Mouse (Mus musculus) spleen, postnatal 10 days (tissue): ENCODE measurements at regions not wholly inside any gene's neighbourhood (a gene's known extent, or its start where the extent isn't known, plus 50 kb on each side); places are given as distances from the start of the nearest gene placed in this dataset.

ENCODE experiments used
- DNase-seq, 2 experiments: peaks; one replicate each; pipeline ENCODE4 v3.0.0; 2021 to 2022; ENCODE audit warnings: low spot score in 2 of 2

DNA sequence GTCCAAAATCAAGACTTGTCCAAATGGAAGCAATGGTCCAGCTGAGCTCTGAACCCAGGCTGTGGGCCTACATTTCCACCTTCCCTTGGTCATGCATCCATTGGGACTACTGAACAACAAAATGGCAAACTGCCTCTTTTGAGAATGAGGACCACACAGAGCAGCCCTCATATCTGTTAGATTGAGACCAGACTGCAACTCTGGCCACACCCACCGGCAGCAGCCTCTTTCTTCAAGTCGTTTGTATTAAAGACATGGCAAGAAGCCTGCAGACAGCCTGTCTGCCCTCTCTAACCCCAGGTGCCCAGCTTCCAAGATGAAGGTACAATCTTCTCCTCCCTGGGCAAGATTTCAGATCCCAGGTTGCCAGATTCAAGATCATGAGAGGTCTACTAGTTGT, 51.8 kb upstream of the St6galnac3 start:
- no peak for DNase-seq

DNA sequence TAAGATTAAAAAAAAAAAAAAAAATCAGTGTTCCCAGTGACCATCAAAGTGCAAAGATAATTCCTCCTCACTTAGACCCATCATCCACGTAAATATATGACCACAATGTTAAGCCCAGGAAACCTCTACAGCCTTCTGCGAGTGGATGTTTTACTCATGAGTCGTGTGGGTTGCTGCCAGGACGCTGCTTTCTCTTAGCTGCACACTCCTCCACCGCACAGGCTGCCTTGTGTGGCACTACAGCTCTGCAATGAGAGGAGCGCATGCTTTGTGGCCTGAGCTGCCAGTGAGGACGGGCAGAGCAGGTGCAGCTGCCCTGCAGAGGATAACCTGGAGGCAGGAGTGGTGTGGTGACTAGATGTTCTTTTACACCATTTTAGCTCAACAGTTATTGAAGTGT, 53.4 kb upstream of the St6galnac3 start:
- no peak for DNase-seq

DNA sequence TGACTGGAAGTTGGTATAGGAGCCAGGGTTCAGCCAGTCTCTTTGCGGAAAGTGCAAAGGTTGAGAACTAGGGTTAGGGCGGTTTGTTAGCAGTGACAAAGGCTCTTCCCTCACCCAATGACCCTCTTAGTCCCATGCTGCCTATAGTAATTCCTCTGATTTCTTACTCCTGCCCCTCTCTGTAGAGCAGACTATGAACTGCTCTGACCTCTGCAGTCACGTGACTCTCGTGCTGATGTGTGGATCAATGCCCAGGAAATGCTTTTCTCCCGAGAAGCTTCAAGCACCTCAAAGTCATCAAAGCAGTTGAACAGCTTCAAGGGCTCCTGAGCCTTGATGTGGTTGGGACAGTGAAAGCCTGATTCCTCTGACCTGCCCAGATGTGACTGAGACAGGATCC, 57.5 kb upstream of the St6galnac3 start:
- DNase-seq = no peak

DNA sequence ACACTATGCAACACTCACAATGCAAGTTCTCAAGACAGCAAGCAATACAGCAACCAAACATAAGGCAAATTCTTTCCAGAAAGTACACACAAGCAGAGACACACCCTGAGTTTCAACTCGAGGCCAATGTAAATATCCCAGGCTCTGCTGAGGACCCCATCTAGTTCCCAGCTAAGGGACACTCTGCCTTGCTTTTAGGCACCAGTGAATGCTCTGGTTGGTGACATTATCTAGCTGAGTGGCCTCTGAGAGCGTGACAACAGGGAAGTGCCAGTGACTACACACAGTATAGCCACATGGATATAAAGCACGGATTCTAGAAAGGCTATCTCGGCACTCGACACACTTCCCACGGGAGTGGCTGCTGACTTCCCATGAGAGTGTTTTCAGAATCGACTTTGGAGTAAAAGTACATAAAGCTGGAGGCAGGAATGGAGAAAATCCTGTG, 58.3 kb upstream of the St6galnac3 start:
- DNase-seq = no peak

DNA sequence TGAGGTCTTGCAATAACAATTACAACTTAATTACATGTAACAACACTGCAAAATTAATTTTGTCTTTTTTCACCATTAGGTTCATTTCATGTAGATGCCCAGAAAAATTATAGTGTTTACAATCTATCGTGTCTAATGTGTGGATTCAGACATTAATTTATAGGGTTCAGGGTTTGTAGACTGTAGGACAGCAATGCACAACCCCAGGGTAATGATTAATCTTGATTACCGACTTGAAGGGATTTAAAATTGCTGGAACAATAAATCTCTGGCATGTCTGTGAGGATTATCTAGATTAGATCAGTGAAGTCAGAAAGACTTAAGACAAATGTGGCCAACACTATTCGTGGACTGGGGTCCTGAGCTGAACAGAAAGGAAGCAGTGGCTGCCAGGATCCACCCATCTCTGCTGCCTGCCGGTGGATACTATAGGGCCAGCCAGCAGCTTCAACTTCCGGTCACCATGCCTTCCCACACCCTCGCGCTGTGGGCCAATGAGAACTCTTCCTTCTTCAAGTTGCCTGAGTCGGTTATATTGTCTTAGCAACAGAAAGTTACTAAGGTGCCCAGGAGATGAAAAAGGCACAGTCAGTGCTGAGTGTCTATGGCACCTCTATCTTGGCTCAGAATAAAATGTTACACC, 59.1 kb upstream of the St6galnac3 start:
- no peak for DNase-seq

DNA sequence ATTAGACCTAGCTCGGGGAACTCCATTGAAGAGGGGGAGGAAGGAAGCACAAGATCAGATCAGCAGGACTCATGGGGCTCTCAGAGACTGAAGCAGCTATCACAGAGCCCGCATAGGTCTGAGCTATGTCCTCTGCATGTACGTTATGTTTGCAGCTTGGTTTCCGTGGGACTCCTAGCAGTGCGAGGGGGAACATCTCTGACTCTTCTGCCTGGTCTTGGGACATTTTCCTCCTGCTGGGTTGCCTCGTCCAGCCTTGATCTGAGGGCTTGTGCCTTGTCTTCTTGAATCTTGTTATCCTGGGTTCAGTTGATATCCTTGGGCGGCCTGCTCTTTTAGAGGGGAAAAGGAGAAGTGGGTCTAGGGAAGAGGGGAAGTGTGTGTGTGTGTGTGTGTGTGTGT, 53.6 kb upstream of the Asb17 start:
- no peak for DNase-seq

DNA sequence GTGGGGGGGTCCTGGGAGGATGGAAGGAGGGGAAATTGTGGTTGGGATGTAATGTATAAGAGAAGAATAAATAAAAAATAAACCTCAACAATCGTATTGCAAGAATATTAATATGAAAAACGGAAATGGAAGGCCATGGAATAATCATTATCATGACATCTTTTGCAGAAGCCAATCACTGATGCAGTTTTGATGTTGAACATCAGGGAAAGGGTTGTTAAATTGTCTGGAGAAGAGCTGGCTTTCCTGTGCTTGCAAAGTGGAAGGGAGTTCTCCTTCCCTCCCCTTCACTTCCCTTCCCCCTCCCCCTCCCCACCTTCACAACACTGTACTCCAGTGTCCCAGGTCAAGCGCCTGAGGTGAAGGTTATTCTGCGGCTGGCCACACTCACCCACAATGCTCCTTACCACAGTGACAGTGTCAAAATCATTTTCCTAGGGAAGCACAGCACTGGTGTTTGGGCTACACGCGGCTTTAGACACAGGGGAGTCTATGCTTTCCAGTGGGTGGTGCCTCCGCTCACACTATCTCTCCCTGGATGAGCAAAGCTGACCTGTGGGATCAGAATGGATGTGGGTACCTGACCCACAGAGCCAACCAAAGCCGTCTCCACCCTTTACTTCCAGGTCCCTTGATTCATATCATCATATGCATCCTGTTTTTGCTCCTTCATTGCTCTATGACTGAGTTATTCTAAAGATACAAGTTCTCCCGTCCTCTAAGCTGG, 53.0 kb upstream of the Asb17 start:
- no peak for DNase-seq

DNA sequence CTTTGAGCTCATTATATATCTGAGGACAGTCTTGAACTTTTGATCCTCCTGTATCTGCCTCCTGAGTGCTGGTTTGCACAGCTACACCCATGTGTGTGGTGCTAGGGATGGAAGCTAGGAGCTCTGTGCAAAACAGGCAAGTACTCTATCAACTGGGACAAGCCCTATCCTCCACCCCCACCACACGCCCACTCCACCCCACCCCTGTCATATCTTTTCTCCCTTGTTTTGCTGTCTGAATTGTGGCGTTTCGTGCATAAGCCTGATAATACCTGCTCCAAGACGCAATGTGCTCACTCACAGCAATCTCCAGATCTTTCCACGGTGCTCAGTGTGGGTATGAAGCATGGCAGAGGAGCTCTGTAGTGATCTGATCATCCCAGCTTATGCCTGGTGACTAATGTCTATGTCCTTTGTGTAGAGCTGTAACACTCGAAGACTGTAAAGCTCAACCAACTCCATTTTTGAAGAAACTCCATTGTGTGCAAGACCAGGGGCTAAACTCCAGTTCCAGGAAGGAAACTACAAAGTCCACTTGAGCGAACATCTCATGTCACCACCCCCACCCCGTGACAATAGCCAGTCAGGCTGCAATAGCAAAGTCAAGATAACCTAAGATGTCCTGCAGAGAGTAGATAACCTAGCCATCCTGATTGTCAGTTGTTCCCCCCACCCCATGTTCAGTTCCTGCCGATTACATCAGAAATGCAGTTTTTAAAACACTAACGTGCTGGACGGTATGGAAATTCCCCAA, 52.2 kb upstream of the Asb17 start:
- DNase-seq = peak in 1 of 2 experiments; percentile 47

DNA sequence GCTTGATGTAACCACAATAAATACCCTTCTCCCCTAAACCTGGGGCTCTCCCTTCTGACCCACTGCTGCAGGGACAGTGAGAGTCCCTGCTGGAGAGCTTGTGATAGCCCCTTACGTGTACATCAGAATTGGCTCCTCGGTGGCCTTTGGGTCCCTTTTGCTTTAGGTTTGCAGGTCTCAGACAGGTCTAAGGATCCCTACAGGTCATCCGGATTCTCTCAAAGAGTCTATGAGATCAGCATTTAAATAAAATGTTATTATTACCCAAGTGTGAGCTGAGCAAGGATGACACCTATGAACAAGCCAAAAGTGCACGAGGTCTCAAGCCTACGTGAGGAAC, 51.7 kb upstream of the Asb17 start:
- DNase-seq = no peak
